Mouse (Mus musculus): ENCODE results near the gene Olfr71.

Olfr71 gene

DNA sequence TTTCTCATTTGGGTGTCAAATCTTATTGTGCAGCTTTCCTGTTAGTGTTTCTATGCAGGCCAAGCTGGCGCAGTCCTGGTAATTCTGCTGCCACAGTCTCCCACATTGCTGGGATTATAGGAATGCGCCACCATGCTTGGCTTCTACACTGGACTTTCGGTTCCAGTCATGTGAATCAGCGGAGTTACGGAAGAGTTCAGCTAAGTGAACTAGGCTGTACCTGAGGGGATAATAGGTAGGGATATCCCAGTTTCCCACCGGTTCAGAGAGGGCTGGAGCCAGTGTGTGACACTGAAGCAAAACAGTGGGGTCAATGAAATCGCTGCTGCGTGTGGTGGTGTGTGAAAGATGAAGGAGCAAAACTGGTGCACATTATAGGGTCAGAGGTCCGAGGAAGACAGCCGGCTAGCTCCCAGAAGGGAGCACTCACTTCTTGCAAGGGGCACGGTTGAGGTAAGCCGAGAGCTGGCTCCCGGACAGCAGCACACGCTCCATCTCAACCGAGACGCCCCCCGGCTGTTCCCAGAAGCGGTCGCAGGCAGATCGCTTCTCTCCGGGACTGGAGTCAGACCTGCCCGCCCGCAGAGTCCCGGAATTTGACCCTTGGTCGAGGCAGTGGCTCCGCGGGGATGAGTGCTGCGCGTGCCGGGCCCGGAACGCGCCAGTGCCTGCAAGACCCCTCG is 54.3 kb downstream of the Olfr71 start:
- no peak for DNase-seq

Measured in layer of hippocampus, adult 9-11 months (tissue).